8 mouse cellular contexts compared by ENCODE assay signal in the genomic region with DNA sequence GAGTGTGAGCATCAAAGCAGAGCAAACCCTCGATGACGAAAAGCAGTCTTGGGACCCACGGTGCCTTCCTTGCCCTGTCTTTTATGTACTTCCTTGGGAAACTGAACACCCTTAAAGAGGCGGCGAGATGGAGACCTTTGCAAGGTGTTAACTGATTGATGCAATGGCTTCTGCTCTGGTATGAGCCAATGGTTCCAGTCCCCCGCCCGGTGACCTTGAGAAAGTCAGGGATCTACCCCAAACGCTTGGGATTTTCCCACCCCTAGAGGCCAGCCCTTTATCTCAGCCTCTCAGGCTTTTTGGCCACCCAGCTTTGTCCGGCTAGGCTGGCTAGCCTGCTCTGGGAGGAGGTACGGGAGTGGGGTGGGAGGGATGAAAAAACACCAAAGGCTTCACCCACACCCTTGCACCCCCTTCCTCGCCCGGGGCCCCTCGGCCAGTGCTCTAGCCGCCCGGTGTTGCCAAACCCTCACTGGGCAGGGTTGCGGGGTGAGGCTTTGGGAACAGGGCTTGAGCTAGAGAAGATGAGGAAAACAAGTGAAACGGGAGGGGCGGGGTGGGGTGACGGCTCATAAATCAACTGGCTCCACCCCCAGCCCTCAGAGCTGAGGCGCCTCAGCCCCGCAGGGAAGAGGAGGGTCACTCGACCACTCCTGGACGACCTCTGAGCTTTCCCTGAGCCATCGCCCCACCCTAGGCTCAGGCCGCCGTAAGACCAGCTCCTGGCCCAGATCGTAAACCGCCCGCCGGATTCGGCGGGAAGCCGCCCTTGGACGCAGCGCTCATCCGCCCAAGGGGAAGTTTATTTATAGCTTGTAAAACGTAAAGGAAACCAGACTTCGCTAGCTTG.
DNase-seq lines count a peak whose midpoint lies in the region; ATAC-seq and TF ChIP-seq lines count a peak whose summit lies in the region.

No protein-coding gene starts in this region.

- H3K4me1 ChIP-seq in brown adipose tissue, adult 24 weeks (ENCODE audit: control insufficient read depth, insufficient read depth, insufficient read length, low read length): peaks cover 12% of the 10 kb centered on the region
- peaks cover 4% of the 10 kb centered on the region; the same call in 1 of the 2 replicates for H3K4me1 ChIP-seq in hindbrain, postnatal 0 days (ENCODE audit: insufficient read depth, low read length)
- H3K4me1 ChIP-seq in liver, embryonic 13.5 days (replicated peaks): peaks cover 73% of the 10 kb centered on the region

- peak overlapping the region; percentile 62 for H3K4me3 ChIP-seq in brown adipose tissue, adult 24 weeks (ENCODE audit: insufficient read depth, low read depth, low read length)
- H3K4me3 ChIP-seq in hindbrain, postnatal 0 days (ENCODE audit: low read length): peak overlapping the region; percentile 38; the same call in 1 of the 2 replicates
- H3K4me3 ChIP-seq in liver, embryonic 13.5 days (replicated peaks): peak overlapping the region; percentile 63

- 0 out of 2 replicates have a peak overlapping the region, but pooled peaks have one; percentile 28 for H3K9ac ChIP-seq in hindbrain, postnatal 0 days (replicated peaks; ENCODE audit: low read length)
- peak overlapping the region; percentile 84 for H3K9ac ChIP-seq in liver, embryonic 13.5 days

- no peak for ATAC-seq in hindbrain, postnatal 0 days
- peak; percentile 62 for ATAC-seq in liver, embryonic 13.5 days (ENCODE audit: low read depth)

- WGBS in hindbrain, postnatal 0 days: 18% methylated on average over 38 of the region's 38 CpGs
- 3% methylated on average over 38 of the region's 38 CpGs for WGBS in liver, embryonic 13.5 days (ENCODE audit: insufficient replicate concordance)

- TF ChIP-seq CTCF in hindbrain, postnatal 0 days (IDR thresholded peaks at IDR 0.05; ENCODE audit: low read depth): peak; percentile 2; the same call in 1 of the 2 replicates

- peak overlapping the region; percentile 95 for H3K27ac ChIP-seq in brown adipose tissue, adult 24 weeks (replicated peaks; ENCODE audit: low read depth, low read length)
- H3K27ac ChIP-seq in hindbrain, postnatal 0 days: peak overlapping the region; percentile 65; the same call in 1 of the 2 replicates
- H3K27ac ChIP-seq in liver, embryonic 13.5 days: peak overlapping the region; percentile 97

- peaks cover 4% of the 10 kb centered on the region; the same call in 1 of the 2 replicates for H3K27me3 ChIP-seq in hindbrain, postnatal 0 days (ENCODE audit: insufficient read depth, low read length)
- H3K27me3 ChIP-seq in liver, embryonic 13.5 days: peaks cover 49% of the 10 kb centered on the region

- H3K4me2 ChIP-seq in hindbrain, postnatal 0 days (ENCODE audit: low read depth, low read length): peak overlapping the region; percentile 61
- H3K4me2 ChIP-seq in liver, embryonic 13.5 days: peak overlapping the region; percentile 87

- no peaks in the 10 kb centered on the region for H3K9me3 ChIP-seq in hindbrain, postnatal 0 days (ENCODE audit: low read length)
- H3K9me3 ChIP-seq in liver, embryonic 13.5 days (replicated peaks): no peaks in the 10 kb centered on the region

- DNase-seq in ES-CJ7 (ENCODE audit: low read depth, low spot score): peak; percentile 80
- DNase-seq in gastrocnemius, postnatal 10 days: peak; percentile 27
- no peak for DNase-seq in hindbrain, postnatal 0 days (ENCODE audit: low spot score)
- DNase-seq in liver, embryonic 13.5 days: peak; percentile 62
- peak; percentile 58 for DNase-seq in naive thymus-derived CD4-positive, alpha-beta T cell, adult 2 months (ENCODE audit: low read depth)
- DNase-seq in urinary bladder, postnatal 14 days (ENCODE audit: low spot score): peak; percentile 56
- DNase-seq in right cerebral cortex, postnatal 14 days: no peak

- no peaks in the 10 kb centered on the region for H3K36me3 ChIP-seq in hindbrain, postnatal 0 days (ENCODE audit: insufficient read depth, low read length)
- no peaks in the 10 kb centered on the region for H3K36me3 ChIP-seq in liver, embryonic 13.5 days

Comparison
In these comparisons a context has a peak if more than half of its experiments do, and no peak if none do; other contexts are left out.
1. DNase-seq: peak in ES-CJ7 (single experiment), gastrocnemius, postnatal 10 days (single experiment), liver, embryonic 13.5 days (single experiment), naive thymus-derived CD4-positive, alpha-beta T cell, adult 2 months (single experiment) and urinary bladder, postnatal 14 days (single experiment); none in hindbrain, postnatal 0 days (single experiment) and right cerebral cortex, postnatal 14 days (single experiment).
2. Peak in every context shown above with its lines, with median percentiles within 50 percentile points of each other: H3K27ac ChIP-seq and H3K4me3 ChIP-seq.